Mouse (Mus musculus) megakaryocyte, embryonic 14.5 days (primary cell): ENCODE measurements around the gene Tnks1bp1. TPM values are rescaled to one million over a fixed set of nuclear protein-coding genes. Genes with fewer than 3 reads are reported as not detected.

Experiments
- H3K27me3 ChIP-seq: replicated peaks from 2 replicates; pipeline ENCODE3; 2012; ENCODE audit warnings: inconsistent platforms
- H3K36me3 ChIP-seq: replicated peaks from 2 replicates; pipeline ENCODE3; 2012; ENCODE audit warnings: low read length, inconsistent platforms, mixed read lengths
- H3K4me1 ChIP-seq: 2 replicates; pipeline ENCODE4 v1.6.1; 2012; ENCODE audit warnings: inconsistent platforms
- H3K4me3 ChIP-seq: replicated peaks from 2 replicates; pipeline ENCODE3; 2012; ENCODE audit warnings: moderate library complexity, mild to moderate bottlenecking, inconsistent platforms
- H3K9me3 ChIP-seq: 2 replicates; pipeline ENCODE4 v1.6.1; 2012; ENCODE audit warnings: inconsistent platforms
- FLI1 ChIP-seq: IDR thresholded peaks from 2 replicates; pipeline ENCODE4 v1.6.1; 2012; ENCODE audit warnings: low read length, inconsistent platforms, mixed read lengths
- GATA1 ChIP-seq: IDR thresholded peaks from 3 replicates; pipeline ENCODE4 v1.6.1; 2012; ENCODE audit warnings: mixed read lengths, low read length, inconsistent platforms, borderline replicate concordance
- polyA plus RNA-seq: library from polyadenylated mRNA; stranded (reverse); fragments of >175 nt; gene quantifications from 2 replicates; pipeline ENCODE4 v1.2.3, GENCODE M21; 2012; ENCODE audit warnings: low replicate concordance; ENCODE audit not compliant: insufficient read depth

The Tnks1bp1 gene
- polyA plus RNA-seq, 1 experiment: 0.72 TPM

DNA sequence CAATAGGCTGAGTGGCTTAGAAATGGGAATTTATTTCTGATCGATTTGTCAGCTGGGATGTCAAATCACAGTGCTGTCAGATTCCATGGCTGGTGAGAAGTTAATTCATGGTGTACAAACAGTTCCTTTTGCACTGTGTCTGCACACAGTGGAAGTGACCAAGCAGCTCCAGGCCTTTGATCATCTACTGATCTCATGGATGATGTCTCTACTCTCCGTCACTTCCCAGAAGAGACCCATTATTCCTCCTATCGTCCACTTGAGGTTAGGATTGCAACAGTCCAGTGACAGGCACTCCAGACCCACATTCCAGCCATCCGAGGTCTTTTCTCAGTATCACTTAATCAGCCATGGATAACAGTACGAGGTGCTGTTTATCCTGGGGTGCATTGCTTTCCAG lies 25.9 kb downstream of the Tnks1bp1 start:
- TF ChIP-seq GATA1 (no peak), FLI1 (no peak)
- Histone ChIP-seq H3K27me3 (peaks cover 24% of the 10 kb centered on the region), H3K36me3 (no peaks in the 10 kb centered on the region), H3K4me1 (no peaks in the 10 kb centered on the region), H3K9me3 (no peaks in the 10 kb centered on the region), H3K4me3 (no peak overlapping the region)

- Histone ChIP-seq H3K4me3 (no peak overlapping the region), H3K9me3 (no peaks in the 10 kb centered on the region), H3K27me3 (peaks cover 2% of the 10 kb centered on the region), H3K4me1 (no peaks in the 10 kb centered on the region), H3K36me3 (no peaks in the 10 kb centered on the region)
- TF ChIP-seq GATA1: no peak
- no peak for TF ChIP-seq FLI1
Measured at GRCm38 (mm10) chr2:85088716-85089646, 41.2 kb downstream of the Tnks1bp1 start.

DNA sequence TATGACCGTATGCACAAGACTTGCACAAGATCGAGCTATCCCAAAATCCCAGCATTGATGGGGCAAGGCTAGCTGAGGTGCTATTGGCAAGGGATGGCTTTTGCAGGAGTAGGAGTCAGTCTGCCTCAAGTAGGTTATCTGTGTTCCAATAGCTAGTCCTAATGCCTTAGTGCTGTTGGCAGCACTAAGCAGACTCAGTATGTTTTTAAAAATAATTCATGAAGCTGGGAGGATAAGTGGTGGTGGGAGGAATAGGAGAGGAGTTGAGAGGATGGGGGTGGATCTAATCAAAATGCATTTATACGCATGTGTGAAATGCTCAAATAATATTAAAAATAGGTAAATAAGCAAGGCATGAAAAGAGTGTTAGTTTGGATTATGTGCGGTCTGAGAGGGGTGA lies 43.5 kb downstream of the Tnks1bp1 start:
- no peaks in the 10 kb centered on the region for H3K4me1 ChIP-seq
- no peak for TF ChIP-seq FLI1
- no peak for TF ChIP-seq GATA1
- H3K4me3 ChIP-seq: no peak overlapping the region
- H3K36me3 ChIP-seq: no peaks in the 10 kb centered on the region
- H3K27me3 ChIP-seq: peaks cover 2% of the 10 kb centered on the region
- H3K9me3 ChIP-seq: no peaks in the 10 kb centered on the region

DNA sequence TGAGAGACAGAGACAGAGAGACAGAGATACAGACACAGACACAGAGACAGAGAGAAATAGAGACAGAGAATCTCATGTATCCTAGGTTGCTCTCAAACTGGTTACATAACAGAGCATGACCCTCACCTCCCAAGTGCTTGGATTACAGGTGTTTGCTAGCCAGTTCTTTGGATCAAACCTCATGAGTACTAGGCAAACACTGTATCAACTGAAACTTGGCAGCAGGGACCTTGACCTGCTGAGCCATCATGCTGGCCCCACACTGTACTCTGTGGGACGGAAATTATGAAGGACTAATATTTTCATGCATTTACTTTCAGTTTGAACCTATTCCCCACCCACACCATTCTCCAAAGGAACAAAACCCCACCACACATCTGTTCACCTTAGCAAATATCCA lies 45.6 kb downstream of the Tnks1bp1 start:
- Histone ChIP-seq H3K4me1 (no peaks in the 10 kb centered on the region), H3K27me3 (peaks cover 2% of the 10 kb centered on the region), H3K9me3 (0 out of 2 replicates have a peak, but pooled peaks cover under 1% of the 10 kb centered on the region), H3K4me3 (no peak overlapping the region), H3K36me3 (no peaks in the 10 kb centered on the region)
- no peak for TF ChIP-seq FLI1
- no peak for TF ChIP-seq GATA1

DNA sequence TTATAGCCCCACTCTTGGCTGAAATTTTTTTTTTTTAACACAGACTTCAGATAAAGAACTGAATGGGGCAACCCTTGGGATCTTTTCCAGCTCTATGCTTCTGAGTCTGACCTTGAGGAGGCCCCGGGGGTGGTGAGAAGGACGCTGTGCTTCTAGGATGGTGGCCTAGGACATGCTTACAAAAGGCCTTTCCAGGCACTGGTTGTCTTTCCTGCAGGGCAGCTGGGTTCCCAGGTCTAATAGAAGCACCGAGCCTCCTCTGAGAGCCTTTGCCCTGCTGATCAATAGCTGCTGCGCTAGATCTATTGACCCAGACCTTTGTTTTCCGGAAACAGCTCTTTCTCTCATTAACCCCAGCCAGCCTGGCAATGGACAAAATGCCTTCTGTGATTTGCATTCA lies 48.1 kb downstream of the Tnks1bp1 start:
- Histone ChIP-seq H3K9me3 (peaks cover 4% of the 10 kb centered on the region; the same call in 1 of the 2 replicates), H3K4me1 (no peaks in the 10 kb centered on the region), H3K4me3 (no peak overlapping the region), H3K27me3 (peaks cover 1% of the 10 kb centered on the region), H3K36me3 (no peaks in the 10 kb centered on the region)
- TF ChIP-seq GATA1 (no peak), FLI1 (no peak)

GRCm38 (mm10) chr2:85098014-85098413 lies 50.2 kb downstream of the Tnks1bp1 start:
- TF ChIP-seq FLI1: no peak
- TF ChIP-seq GATA1: no peak
- Histone ChIP-seq H3K4me1 (no peaks in the 10 kb centered on the region), H3K4me3 (no peak overlapping the region), H3K9me3 (peaks cover 4% of the 10 kb centered on the region; the same call in 1 of the 2 replicates), H3K27me3 (peaks cover 4% of the 10 kb centered on the region), H3K36me3 (no peaks in the 10 kb centered on the region)

DNA sequence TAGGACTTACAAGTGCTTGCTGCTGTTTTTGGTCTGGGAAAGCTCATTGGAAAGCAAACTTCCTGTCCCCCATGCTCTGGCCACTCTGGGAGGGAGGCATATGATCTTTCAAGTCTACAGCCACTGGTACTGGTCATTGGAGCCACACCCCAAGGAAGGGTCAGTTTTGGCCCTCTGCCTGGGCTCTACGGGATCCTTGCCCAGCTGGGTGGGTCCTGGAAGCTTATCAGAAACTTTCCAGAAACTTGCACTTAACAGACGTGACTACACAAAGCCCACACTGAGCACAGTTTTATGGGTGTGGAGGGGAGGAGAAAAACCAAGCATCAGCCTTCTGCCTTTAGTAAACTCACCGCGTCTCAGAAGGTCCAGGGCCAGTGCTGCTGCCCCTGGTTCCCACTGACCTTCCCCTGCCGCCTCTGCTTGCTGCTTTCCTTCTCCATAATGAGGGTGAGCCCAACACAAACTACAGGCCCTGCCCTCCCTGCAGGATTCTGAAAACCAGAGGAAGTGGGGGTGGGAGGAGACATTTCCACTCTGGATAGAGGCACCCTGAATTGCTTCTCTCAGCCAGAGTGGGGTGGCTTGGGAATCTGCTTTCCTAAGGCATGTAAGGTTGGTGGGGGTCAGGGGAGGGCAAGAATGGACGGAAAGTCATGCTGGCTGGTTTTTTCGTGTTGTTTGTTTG lies 51.1 kb downstream of the Tnks1bp1 start:
- no peak for TF ChIP-seq FLI1
- TF ChIP-seq GATA1: no peak
- no peaks in the 10 kb centered on the region for H3K4me1 ChIP-seq
- peaks cover 4% of the 10 kb centered on the region; the same call in 1 of the 2 replicates for H3K9me3 ChIP-seq
- H3K27me3 ChIP-seq: peaks cover 7% of the 10 kb centered on the region
- no peaks in the 10 kb centered on the region for H3K36me3 ChIP-seq
- H3K4me3 ChIP-seq: no peak overlapping the region

GRCm38 (mm10) chr2:85103201-85103600 lies 55.4 kb downstream of the Tnks1bp1 start:
- TF ChIP-seq GATA1: no peak
- no peak overlapping the region for H3K4me3 ChIP-seq
- H3K4me1 ChIP-seq: no peaks in the 10 kb centered on the region
- peaks cover 16% of the 10 kb centered on the region for H3K27me3 ChIP-seq
- no peaks in the 10 kb centered on the region for H3K36me3 ChIP-seq
- H3K9me3 ChIP-seq: peaks cover 4% of the 10 kb centered on the region; the same call in 1 of the 2 replicates

DNA sequence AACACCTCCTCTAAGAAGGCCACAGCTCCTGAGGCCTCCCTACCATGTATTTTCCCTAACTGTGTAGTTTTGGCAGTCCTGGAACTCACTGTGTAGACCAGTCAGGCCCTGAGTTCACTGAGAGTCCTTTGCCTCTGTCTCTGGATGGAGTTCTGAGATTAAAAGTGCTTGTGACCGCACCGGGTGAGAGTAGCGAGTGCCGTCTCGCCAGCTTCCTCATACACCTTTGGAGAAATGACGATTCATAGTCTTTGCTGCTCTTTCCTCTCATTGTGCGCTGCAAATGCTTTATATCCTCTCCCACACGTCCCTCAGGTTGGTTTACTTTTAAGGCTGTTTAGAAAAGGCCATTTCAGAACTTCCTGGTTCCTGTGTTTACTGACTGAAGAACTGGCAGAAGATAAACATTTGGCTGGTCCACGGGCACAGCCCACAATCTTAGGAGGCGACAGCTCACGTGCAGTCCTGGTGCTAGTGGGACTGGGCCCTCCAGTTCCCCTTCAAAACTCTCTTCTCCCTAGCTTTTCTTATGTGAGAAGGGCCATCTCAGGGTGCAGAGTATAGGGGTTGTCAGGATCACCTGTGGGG lies 57.7 kb downstream of the Tnks1bp1 start:
- TF ChIP-seq GATA1 (no peak), FLI1 (no peak)
- Histone ChIP-seq H3K9me3 (no peaks in the 10 kb centered on the region), H3K27me3 (peaks cover 16% of the 10 kb centered on the region), H3K4me3 (no peak overlapping the region), H3K4me1 (no peaks in the 10 kb centered on the region), H3K36me3 (no peaks in the 10 kb centered on the region)

- Histone ChIP-seq H3K4me1 (no peaks in the 10 kb centered on the region), H3K9me3 (no peaks in the 10 kb centered on the region), H3K36me3 (no peaks in the 10 kb centered on the region), H3K4me3 (no peak overlapping the region), H3K27me3 (peaks cover 16% of the 10 kb centered on the region)
- TF ChIP-seq FLI1 (no peak), GATA1 (no peak)
Measured at GRCm38 (mm10) chr2:85106068-85106790, 58.4 kb downstream of the Tnks1bp1 start.
